13 mouse cellular contexts compared by ENCODE assay signal in the genomic region with DNA sequence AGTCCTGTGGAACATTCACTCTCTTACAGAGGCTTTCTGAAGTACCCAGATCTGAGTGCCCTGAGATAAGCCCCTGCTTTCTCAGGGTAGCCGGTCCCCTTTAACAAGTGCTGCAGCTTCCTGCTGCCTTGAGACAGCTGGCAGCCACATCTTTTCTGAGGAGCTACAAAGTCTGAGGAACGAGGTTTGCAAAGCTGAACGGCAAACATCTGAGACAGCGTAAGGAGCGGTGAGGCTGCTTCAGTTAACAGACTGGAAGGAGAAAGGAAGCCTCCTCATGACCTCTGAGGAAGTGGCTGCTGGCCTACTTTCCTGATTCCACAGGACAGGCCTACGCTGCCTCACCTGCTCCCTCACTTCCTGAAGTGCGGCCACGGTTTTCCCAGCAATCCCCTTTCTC.
DNase-seq lines count a peak whose midpoint lies in the region; ATAC-seq lines count a peak whose summit lies in the region.
"Had no signal": no experiment of that assay in that cellular context is flagged by ENCODE, and none has a peak within 500 bp of the region (broad histone marks: within the 10 kb centered on the region; RNA-seq: fewer than 3 reads in every experiment).

No protein-coding gene starts in this region.

- H3K9me3 ChIP-seq in forebrain, embryonic 10.5 days = no peaks in the 10 kb centered on the region
- no peaks in the 10 kb centered on the region for H3K9me3 ChIP-seq in forebrain, embryonic 15.5 days
- H3K9me3 ChIP-seq in hindbrain, embryonic 13.5 days = no peaks in the 10 kb centered on the region
- no peaks in the 10 kb centered on the region for H3K9me3 ChIP-seq in hindbrain, embryonic 11.5 days (ENCODE audit: control insufficient read depth, low read length)
- H3K9me3 ChIP-seq in midbrain, embryonic 12.5 days = no peaks in the 10 kb centered on the region
- H3K9me3 ChIP-seq in midbrain, embryonic 15.5 days = no peaks in the 10 kb centered on the region
- H3K9me3 ChIP-seq: embryonic facial prominence, embryonic 12.5 days had no signal

- DNase-seq in forebrain, embryonic 10.5 days (ENCODE audit: extremely low spot score, low spot score) = no peak
- no peak for DNase-seq in hindbrain, embryonic 11.5 days (ENCODE audit: low spot score)
- DNase-seq in cerebellum, adult 18-20 months = no peak
- no peak for DNase-seq in ovary, postnatal 14 days (ENCODE audit: low spot score)
- DNase-seq: cerebellum, adult 9-11 months; left cerebral cortex, postnatal 4 days; lung, adult 18-20 months; right cerebral cortex, adult 18-20 months had no signal

- ATAC-seq in forebrain, embryonic 15.5 days (replicated peaks) = no peak
- no peak for ATAC-seq in hindbrain, embryonic 13.5 days (ENCODE audit: low FRiP score)
- no peak for ATAC-seq in hindbrain, embryonic 11.5 days (ENCODE audit: low FRiP score)
- ATAC-seq in midbrain, embryonic 12.5 days (ENCODE audit: low FRiP score, low read depth) = no peak
- ATAC-seq in midbrain, embryonic 15.5 days (replicated peaks) = no peak

- WGBS in forebrain, embryonic 10.5 days = 78% methylated on average over 8 of the region's 8 CpGs
- 55% methylated on average over 8 of the region's 8 CpGs for WGBS in forebrain, embryonic 15.5 days
- WGBS in hindbrain, embryonic 13.5 days = 69% methylated on average over 8 of the region's 8 CpGs
- WGBS in hindbrain, embryonic 11.5 days = 72% methylated on average over 8 of the region's 8 CpGs
- 70% methylated on average over 8 of the region's 8 CpGs for WGBS in midbrain, embryonic 12.5 days
- WGBS in midbrain, embryonic 15.5 days = 60% methylated on average over 8 of the region's 8 CpGs

- H3K27me3 ChIP-seq in forebrain, embryonic 10.5 days (ENCODE audit: poor library complexity, severe bottlenecking) = no peaks in the 10 kb centered on the region
- H3K27me3 ChIP-seq in forebrain, embryonic 15.5 days = no peaks in the 10 kb centered on the region
- H3K27me3 ChIP-seq in hindbrain, embryonic 13.5 days = 0 out of 2 replicates have a peak, but pooled peaks cover 3% of the 10 kb centered on the region
- H3K27me3 ChIP-seq in hindbrain, embryonic 11.5 days (ENCODE audit: control insufficient read depth, insufficient read depth, low read length) = no peaks in the 10 kb centered on the region
- H3K27me3 ChIP-seq in midbrain, embryonic 12.5 days = peaks cover 15% of the 10 kb centered on the region; the same call in 1 of the 2 replicates
- H3K27me3 ChIP-seq in midbrain, embryonic 15.5 days (replicated peaks) = no peaks in the 10 kb centered on the region
- H3K27me3 ChIP-seq: embryonic facial prominence, embryonic 12.5 days had no signal

- peaks cover 28% of the 10 kb centered on the region for H3K4me1 ChIP-seq in forebrain, embryonic 10.5 days
- peaks cover 10% of the 10 kb centered on the region for H3K4me1 ChIP-seq in forebrain, embryonic 15.5 days
- H3K4me1 ChIP-seq in hindbrain, embryonic 13.5 days (replicated peaks) = peaks cover 27% of the 10 kb centered on the region
- peaks cover 8% of the 10 kb centered on the region for H3K4me1 ChIP-seq in hindbrain, embryonic 11.5 days (replicated peaks; ENCODE audit: control insufficient read depth, insufficient read depth, low read length)
- H3K4me1 ChIP-seq in midbrain, embryonic 12.5 days = peaks cover 22% of the 10 kb centered on the region
- peaks cover 4% of the 10 kb centered on the region; the same call in 1 of the 2 replicates for H3K4me1 ChIP-seq in midbrain, embryonic 15.5 days

- H3K27ac ChIP-seq in forebrain, embryonic 10.5 days = peak overlapping the region; percentile 32
- no peak overlapping the region for H3K27ac ChIP-seq in forebrain, embryonic 15.5 days (replicated peaks)
- H3K27ac ChIP-seq in hindbrain, embryonic 13.5 days = peak overlapping the region; percentile 19; the same call in 1 of the 2 replicates
- no peak overlapping the region for H3K27ac ChIP-seq in hindbrain, embryonic 11.5 days (ENCODE audit: low read depth, low read length)
- H3K27ac ChIP-seq in midbrain, embryonic 12.5 days (replicated peaks) = 0 out of 2 replicates have a peak overlapping the region, but pooled peaks have one; percentile 22
- no peak overlapping the region for H3K27ac ChIP-seq in midbrain, embryonic 15.5 days
- H3K27ac ChIP-seq: embryonic facial prominence, embryonic 12.5 days had no signal

- H3K9ac ChIP-seq in forebrain, embryonic 15.5 days (replicated peaks) = no peak overlapping the region
- H3K9ac ChIP-seq in hindbrain, embryonic 13.5 days = no peak overlapping the region
- H3K9ac ChIP-seq in hindbrain, embryonic 11.5 days (ENCODE audit: low read depth, low read length) = no peak overlapping the region
- H3K9ac ChIP-seq in midbrain, embryonic 12.5 days (replicated peaks) = no peak overlapping the region
- H3K9ac ChIP-seq in midbrain, embryonic 15.5 days = no peak overlapping the region
- H3K9ac ChIP-seq: embryonic facial prominence, embryonic 12.5 days had no signal

- no peak overlapping the region for H3K4me2 ChIP-seq in forebrain, embryonic 15.5 days (replicated peaks)
- no peak overlapping the region for H3K4me2 ChIP-seq in hindbrain, embryonic 13.5 days
- no peak overlapping the region for H3K4me2 ChIP-seq in hindbrain, embryonic 11.5 days (replicated peaks; ENCODE audit: low read depth, low read length)
- no peak overlapping the region for H3K4me2 ChIP-seq in midbrain, embryonic 12.5 days (replicated peaks)
- no peak overlapping the region for H3K4me2 ChIP-seq in midbrain, embryonic 15.5 days
- H3K4me2 ChIP-seq: embryonic facial prominence, embryonic 12.5 days had no signal

- H3K4me3 ChIP-seq in forebrain, embryonic 10.5 days = no peak overlapping the region
- no peak overlapping the region for H3K4me3 ChIP-seq in forebrain, embryonic 15.5 days
- H3K4me3 ChIP-seq in hindbrain, embryonic 13.5 days = no peak overlapping the region
- no peak overlapping the region for H3K4me3 ChIP-seq in hindbrain, embryonic 11.5 days (ENCODE audit: low read depth, low read length)
- no peak overlapping the region for H3K4me3 ChIP-seq in midbrain, embryonic 12.5 days
- H3K4me3 ChIP-seq in midbrain, embryonic 15.5 days = no peak overlapping the region
- H3K4me3 ChIP-seq: embryonic facial prominence, embryonic 12.5 days had no signal

- peaks cover 72% of the 10 kb centered on the region for H3K36me3 ChIP-seq in forebrain, embryonic 10.5 days (replicated peaks)
- peaks cover 17% of the 10 kb centered on the region; the same call in 1 of the 2 replicates for H3K36me3 ChIP-seq in forebrain, embryonic 15.5 days
- peaks cover 71% of the 10 kb centered on the region for H3K36me3 ChIP-seq in hindbrain, embryonic 13.5 days
- no peaks in the 10 kb centered on the region for H3K36me3 ChIP-seq in hindbrain, embryonic 11.5 days (ENCODE audit: control insufficient read depth, insufficient read depth, low read length)
- peaks cover 52% of the 10 kb centered on the region for H3K36me3 ChIP-seq in midbrain, embryonic 12.5 days
- no peaks in the 10 kb centered on the region; the same call in 1 of the 2 replicates for H3K36me3 ChIP-seq in midbrain, embryonic 15.5 days (replicated peaks)

Comparison
In these comparisons a context has a peak if more than half of its experiments do, and no peak if none do; other contexts are left out.
1. H3K27ac ChIP-seq: peak in forebrain, embryonic 10.5 days (single experiment), hindbrain, embryonic 13.5 days (single experiment) and midbrain, embryonic 12.5 days (single experiment); none in forebrain, embryonic 15.5 days (single experiment), hindbrain, embryonic 11.5 days (single experiment) and midbrain, embryonic 15.5 days (single experiment).